ENCODE assay signal across 7 mouse cellular contexts in genomic region chr12:110398351-110398750, GRCm38 (mm10). TPM values are rescaled to one million over a fixed set of nuclear protein-coding genes. Genes with fewer than 3 reads are reported as not detected.
DNase-seq lines count a peak whose midpoint lies in the region; ATAC-seq and TF ChIP-seq lines count a peak whose summit lies in the region.

No protein-coding gene starts in this region.

- no peaks in the 10 kb centered on the region for H3K36me3 ChIP-seq in forebrain, embryonic 16.5 days (ENCODE audit: control insufficient read depth, insufficient read depth)
- no peaks in the 10 kb centered on the region for H3K36me3 ChIP-seq in lung, embryonic 14.5 days (ENCODE audit: insufficient read depth)

- peak; percentile 94 for TF ChIP-seq CTCF in lung, embryonic 14.5 days (IDR thresholded peaks at IDR 0.05; ENCODE audit: low read depth)

- no peak overlapping the region for H3K9ac ChIP-seq in forebrain, embryonic 16.5 days (replicated peaks; ENCODE audit: low read depth, low read length)
- H3K9ac ChIP-seq in lung, embryonic 14.5 days = no peak overlapping the region

- peak; percentile 77 for DNase-seq in A20 (ENCODE audit: low read depth, low spot score)
- peak; percentile 39 to 56 for DNase-seq in CD8-positive naive resting alpha-beta T cell, adult 2 months (ENCODE audit: low read depth in 2 of 2, low spot score in 2 of 2)
- DNase-seq in brain, adult 2 months (ENCODE audit: low read depth, low spot score) = peak; percentile 86
- DNase-seq in kidney, postnatal 25 days = peak; percentile 60 to 83
- DNase-seq in lung, embryonic 14.5 days = peak; percentile 86
- peak; percentile 84 to 86 for DNase-seq in right cerebral cortex, postnatal 10 days (ENCODE audit: low spot score in 2 of 2)

- 26% methylated on average over 8 of the region's 8 CpGs for WGBS in forebrain, embryonic 16.5 days
- WGBS in lung, embryonic 14.5 days = 32% methylated on average over 8 of the region's 8 CpGs

- H3K4me3 ChIP-seq in forebrain, embryonic 16.5 days (replicated peaks; ENCODE audit: low read length) = no peak overlapping the region
- H3K4me3 ChIP-seq in lung, embryonic 14.5 days (ENCODE audit: low read depth, low read length) = no peak overlapping the region

- H3K27ac ChIP-seq in forebrain, embryonic 16.5 days (ENCODE audit: low read length) = no peak overlapping the region
- H3K27ac ChIP-seq in lung, embryonic 14.5 days (ENCODE audit: low read depth) = no peak overlapping the region

- H3K4me1 ChIP-seq in forebrain, embryonic 16.5 days (replicated peaks; ENCODE audit: control insufficient read depth, insufficient read depth, low read length) = no peaks in the 10 kb centered on the region
- no peaks in the 10 kb centered on the region for H3K4me1 ChIP-seq in lung, embryonic 14.5 days (ENCODE audit: insufficient read depth)

- no peak overlapping the region for H3K4me2 ChIP-seq in forebrain, embryonic 16.5 days (ENCODE audit: low read length)
- no peak overlapping the region for H3K4me2 ChIP-seq in lung, embryonic 14.5 days

- ATAC-seq in forebrain, embryonic 16.5 days = peak; percentile 38; the same call in 1 of the 2 replicates
- no peak for ATAC-seq in lung, embryonic 14.5 days (ENCODE audit: insufficient read depth)

- H3K27me3 ChIP-seq in forebrain, embryonic 16.5 days (replicated peaks; ENCODE audit: control insufficient read depth, insufficient read depth, low read length) = no peaks in the 10 kb centered on the region
- H3K27me3 ChIP-seq in lung, embryonic 14.5 days (ENCODE audit: insufficient read depth, low read length) = no peaks in the 10 kb centered on the region

- no peaks in the 10 kb centered on the region for H3K9me3 ChIP-seq in forebrain, embryonic 16.5 days (ENCODE audit: control insufficient read depth, low read length)
- no peaks in the 10 kb centered on the region for H3K9me3 ChIP-seq in lung, embryonic 14.5 days (ENCODE audit: low read depth, low read length)

RNA-seq across cellular contexts. Expression of gene Ppp2r5c, which starts 48.6 kb away (rescaled TPM):
- 139 and 145 TPM in 2 replicates for polyA plus RNA-seq in forebrain, embryonic 16.5 days (2015; fragmentation: Nextera tagmentation; extraction: Ambion mirVana)
- 180 and 188 TPM in 2 replicates for polyA plus RNA-seq in lung, embryonic 14.5 days (2014; fragmentation: Nextera tagmentation; extraction: Ambion mirVana)
